Mouse (Mus musculus): ENCODE results near the gene Pold2. TPM values are rescaled to one million over a fixed set of nuclear protein-coding genes. Genes with fewer than 3 reads are reported as not detected.

The Pold2 gene
- total and polyA plus RNA-seq, 3 experiments: 136 to 285 (median 205) TPM

- Histone ChIP-seq H3K79me2 (replicated peaks; ENCODE audit: control insufficient read depth, extremely low read depth, insufficient read depth, poor library complexity, severe bottlenecking) (no peaks in the 10 kb centered on the region), H3K27me3 (replicated peaks) (no peaks in the 10 kb centered on the region), H3K36me3 (replicated peaks in 1 of 2; ENCODE audit: control insufficient read depth in 1 of 2, insufficient read depth in 1 of 2, low read length in 1 of 2) (peaks cover 23 to 26% of the 10 kb centered on the region in 2 experiments), H3K27ac (ENCODE audit: insufficient read depth, low read depth) (no peak overlapping the region), H3K4me1 (ENCODE audit: control insufficient read depth in 1 of 2, insufficient read depth in 2 of 2) (peaks cover 0 to 8% of the 10 kb centered on the region in 2 experiments; a peak in 1 of 4 replicates), H3K4me3 (replicated peaks in 1 of 3; ENCODE audit: low read depth in 2 of 3, low read length in 2 of 3, poor library complexity in 1 of 3) (no peak overlapping the region), H3K9ac (ENCODE audit: insufficient read depth, low read depth) (no peak overlapping the region), H3K4me2 (ENCODE audit: insufficient read depth, low read depth, poor library complexity, severe bottlenecking) (no peak overlapping the region), H3K9me3 (replicated peaks; ENCODE audit: low read length) (no peaks in the 10 kb centered on the region)
- dilution Hi-C loops (cut with MboI; ENCODE audit: extremely low pct_ligation_motif_present, extremely low pct_unique_long_range_greater_than_20kb, low sequenced_read_pairs): no loop called here
- no peak for TF ChIP-seq JUN (IDR thresholded peaks at IDR 0.05; ENCODE audit: insufficient read depth, low read depth, low read length)
- TF ChIP-seq POLR2A (IDR thresholded peaks at IDR 0.05; ENCODE audit: low read depth, low read length): no peak
- TF ChIP-seq TCF12 (IDR thresholded peaks at IDR 0.05; ENCODE audit: low read depth, low read length): no peak
- no peak for TF ChIP-seq ZNF384 (IDR thresholded peaks at IDR 0.05; ENCODE audit: low read depth, low read length)
- no peak for TF ChIP-seq POLR2AphosphoS2 (IDR thresholded peaks at IDR 0.05; ENCODE audit: low read depth, low read length)
- no peak for TF ChIP-seq ZMIZ1 (IDR thresholded peaks at IDR 0.05; ENCODE audit: low read depth, low read length)
- no peak for TF ChIP-seq RAD21 (IDR thresholded peaks at IDR 0.05; ENCODE audit: low read depth, low read length)
- TF ChIP-seq MXI1 (IDR thresholded peaks at IDR 0.05; ENCODE audit: low read depth, low read length): no peak
- TF ChIP-seq JUND (conservative IDR thresholded peaks at IDR 0.05; ENCODE audit: low read depth, low read length): no peak
- no peak for TF ChIP-seq MAX (IDR thresholded peaks at IDR 0.05; ENCODE audit: low read length)
- TF ChIP-seq ZKSCAN1 (IDR thresholded peaks at IDR 0.05; ENCODE audit: borderline replicate concordance, low read depth, low read length): no peak
- no peak for TF ChIP-seq BHLHE40 (IDR thresholded peaks at IDR 0.05; ENCODE audit: low read depth, low read length)
- no peak for TF ChIP-seq ZC3H11A (IDR thresholded peaks at IDR 0.05; ENCODE audit: low read depth, low read length)
- TF ChIP-seq MYC (IDR thresholded peaks at IDR 0.05; ENCODE audit: low read depth, low read length): no peak
- TF ChIP-seq MAZ (IDR thresholded peaks at IDR 0.05; ENCODE audit: low read depth, low read length): no peak
- TF ChIP-seq PAX5 (IDR thresholded peaks at IDR 0.05; ENCODE audit: low read length): no peak
- no peak for TF ChIP-seq NRF1 (IDR thresholded peaks at IDR 0.05; ENCODE audit: low read depth, low read length)
- no peak for TF ChIP-seq CTCF (conservative IDR thresholded peaks at IDR 0.05 in 1 of 2, IDR thresholded peaks at IDR 0.05 in 1 of 2; ENCODE audit: low read depth in 2 of 2, low read length in 2 of 2)
- in situ Hi-C loops (cut with MboI; ENCODE audit: low pct_ligation_motif_present, low pct_unique_long_range_greater_than_20kb, low sequenced_read_pairs): no loop called here
- DNase-seq (ENCODE audit: extremely low read depth): no peak
Observed at GRCm38 (mm10) chr11:5825432-5825831, 52.7 kb downstream of the Pold2 start.

Other genes starting within 250 kb of the Pold2 start
- gene Mrps24, start 162.6 kb downstream of the Pold2 start, total RNA-seq (2012; rRNA removed): 107 and 109 TPM in 2 replicates
- gene Mrps24, start 162.6 kb downstream of the Pold2 start, total RNA-seq (2014; rRNA removed): 70.9 and 73.8 TPM in 2 replicates
- 90.8 and 95.1 TPM in 2 replicates for gene Mrps24, start 162.6 kb downstream of the Pold2 start, polyA plus RNA-seq (2012; ENCODE audit: insufficient read length, low read depth)
- 13.1 and 13.3 TPM in 2 replicates for gene Urgcp, start 115.9 kb downstream of the Pold2 start, total RNA-seq (2012; rRNA removed)
- gene Urgcp, start 115.9 kb downstream of the Pold2 start, total RNA-seq (2014; rRNA removed): 11.7 and 12.2 TPM in 2 replicates
- 11.7 and 13.1 TPM in 2 replicates for gene Urgcp, start 115.9 kb downstream of the Pold2 start, polyA plus RNA-seq (2012; ENCODE audit: insufficient read length, low read depth)
- gene Dbnl, start 89.8 kb downstream of the Pold2 start, total RNA-seq (2012; rRNA removed): 76.2 and 77.3 TPM in 2 replicates
- gene Dbnl, start 89.8 kb downstream of the Pold2 start, total RNA-seq (2014; rRNA removed): 67.5 and 70.3 TPM in 2 replicates
- 124 and 133 TPM in 2 replicates for gene Dbnl, start 89.8 kb downstream of the Pold2 start, polyA plus RNA-seq (2012; ENCODE audit: insufficient read length, low read depth)
- gene Pgam2, start 74.6 kb downstream of the Pold2 start, total RNA-seq (2012; rRNA removed): 0.46 and 0.64 TPM in 2 replicates
- not detected in 2 replicates for gene Pgam2, start 74.6 kb downstream of the Pold2 start, total RNA-seq (2014; rRNA removed)
- 2.5 and 3.6 TPM in 2 replicates for gene Pgam2, start 74.6 kb downstream of the Pold2 start, polyA plus RNA-seq (2012; ENCODE audit: insufficient read length, low read depth)
- 7.7 and 9.7 TPM in 2 replicates for gene Polm, start 40.3 kb downstream of the Pold2 start, total RNA-seq (2012; rRNA removed)
- gene Polm, start 40.3 kb downstream of the Pold2 start, total RNA-seq (2014; rRNA removed): 1.00 and 1.9 TPM in 2 replicates
- 4.1 TPM in 2 replicates for gene Polm, start 40.3 kb downstream of the Pold2 start, polyA plus RNA-seq (2012; ENCODE audit: insufficient read length, low read depth)
- gene Aebp1, start 16.3 kb downstream of the Pold2 start, total RNA-seq (2012; rRNA removed): 0.17 and 0.34 TPM in 2 replicates
- gene Aebp1, start 16.3 kb downstream of the Pold2 start, total RNA-seq (2014; rRNA removed): not detected in 2 replicates
- 0.87 and 1.4 TPM in 2 replicates for gene Aebp1, start 16.3 kb downstream of the Pold2 start, polyA plus RNA-seq (2012; ENCODE audit: insufficient read length, low read depth)
- 0.42 TPM in 1 of 2 replicates, not detected in the other for gene Myl7, start 20.5 kb upstream of the Pold2 start, total RNA-seq (2012; rRNA removed)
- not detected in 2 replicates for gene Myl7, start 20.5 kb upstream of the Pold2 start, total RNA-seq (2014; rRNA removed)
- gene Myl7, start 20.5 kb upstream of the Pold2 start, polyA plus RNA-seq (2012; ENCODE audit: insufficient read length, low read depth): 0.44 TPM in 1 of 2 replicates, not detected in the other
- gene Gck, start 71.8 kb upstream of the Pold2 start, total RNA-seq (2012; rRNA removed): 0.63 and 0.68 TPM in 2 replicates
- 1.0 and 1.2 TPM in 2 replicates for gene Gck, start 71.8 kb upstream of the Pold2 start, total RNA-seq (2014; rRNA removed)
- 1.4 and 2.3 TPM in 2 replicates for gene Gck, start 71.8 kb upstream of the Pold2 start, polyA plus RNA-seq (2012; ENCODE audit: insufficient read length, low read depth)
- gene Ykt6, start 77.4 kb upstream of the Pold2 start, total RNA-seq (2012; rRNA removed): 79.8 and 103 TPM in 2 replicates
- 95.1 and 95.8 TPM in 2 replicates for gene Ykt6, start 77.4 kb upstream of the Pold2 start, total RNA-seq (2014; rRNA removed)
- gene Ykt6, start 77.4 kb upstream of the Pold2 start, polyA plus RNA-seq (2012; ENCODE audit: insufficient read length, low read depth): 117 and 121 TPM in 2 replicates
- gene Camk2b, start 188.1 kb upstream of the Pold2 start, total RNA-seq (2012; rRNA removed): 0.08 and 0.50 TPM in 2 replicates
- gene Camk2b, start 188.1 kb upstream of the Pold2 start, total RNA-seq (2014; rRNA removed): 0.11 and 0.19 TPM in 2 replicates
- gene Camk2b, start 188.1 kb upstream of the Pold2 start, polyA plus RNA-seq (2012; ENCODE audit: insufficient read length, low read depth): 0.25 and 0.26 TPM in 2 replicates